Mouse (Mus musculus) heart, embryonic 13.5 days (tissue): ENCODE results near the gene Ttll5. TPM values are rescaled to one million over a fixed set of nuclear protein-coding genes. Genes with fewer than 3 reads are reported as not detected.

Experiments used
- ATAC-seq: fragments of 200-750 bp; cut with Nextera tagmentation; 2 replicates; pipeline ENCODE4 v1.8.0; 2017; ENCODE audit warnings: moderate TSS enrichment; ENCODE audit not compliant: insufficient number of reproducible peaks, low FRiP score, low TSS enrichment; ENCODE audit errors: extremely low read depth
- H3K27ac ChIP-seq: fragments of 300-500 bp; sonication (generic); replicated peaks from 2 replicates; pipeline ENCODE4 v1.5.1; 2015; ENCODE audit warnings: moderate library complexity, mild to moderate bottlenecking, inconsistent platforms
- H3K27me3 ChIP-seq: fragments of 300-500 bp; sonication (generic); replicated peaks from 2 replicates; pipeline ENCODE4 v1.6.1; 2015; ENCODE audit warnings: mild to moderate bottlenecking, inconsistent platforms
- H3K36me3 ChIP-seq: fragments of 300-500 bp; sonication (generic); 2 replicates; pipeline ENCODE4 v1.6.1; 2015; ENCODE audit warnings: mild to moderate bottlenecking, inconsistent platforms
- H3K4me1 ChIP-seq: fragments of 300-500 bp; sonication (generic); 2 replicates; pipeline ENCODE4 v1.6.1; 2015; ENCODE audit warnings: inconsistent platforms
- H3K4me2 ChIP-seq: fragments of 300-500 bp; sonication (generic); 2 replicates; pipeline ENCODE4 v1.6.1; 2015; ENCODE audit warnings: inconsistent platforms, mild to moderate bottlenecking, moderate library complexity
- H3K4me3 ChIP-seq: fragments of 300-500 bp; sonication (generic); 2 replicates; pipeline ENCODE4 v1.5.1; 2015; ENCODE audit warnings: moderate library complexity, mild to moderate bottlenecking, inconsistent platforms
- H3K9ac ChIP-seq: fragments of 300-500 bp; sonication (generic); 2 replicates; pipeline ENCODE4 v1.6.1; 2015; ENCODE audit warnings: inconsistent platforms, mild to moderate bottlenecking, moderate library complexity
- H3K9me3 ChIP-seq: fragments of 300-500 bp; sonication (generic); 2 replicates; pipeline ENCODE4 v1.6.1; 2016; ENCODE audit warnings: inconsistent platforms
- WGBS: fragments of 180-500 bp; shearing (Covaris S2); methylation state at CpG from one replicate; pipeline ENCODE4 v1.1.7; 2015; ENCODE audit warnings: mixed read lengths; 5-methylcytosine and 5-hydroxymethylcytosine counted together
- polyA plus RNA-seq: library from polyadenylated mRNA; unstranded; fragments of >200 nt; fragmentation: Nextera tagmentation; extraction: Ambion mirVana; gene quantifications from 2 replicates; pipeline ENCODE4 v1.2.1, GENCODE M21; 2015

The Ttll5 gene
- polyA plus RNA-seq, 1 experiment from 2014 or later, result 10.2 TPM

DNA sequence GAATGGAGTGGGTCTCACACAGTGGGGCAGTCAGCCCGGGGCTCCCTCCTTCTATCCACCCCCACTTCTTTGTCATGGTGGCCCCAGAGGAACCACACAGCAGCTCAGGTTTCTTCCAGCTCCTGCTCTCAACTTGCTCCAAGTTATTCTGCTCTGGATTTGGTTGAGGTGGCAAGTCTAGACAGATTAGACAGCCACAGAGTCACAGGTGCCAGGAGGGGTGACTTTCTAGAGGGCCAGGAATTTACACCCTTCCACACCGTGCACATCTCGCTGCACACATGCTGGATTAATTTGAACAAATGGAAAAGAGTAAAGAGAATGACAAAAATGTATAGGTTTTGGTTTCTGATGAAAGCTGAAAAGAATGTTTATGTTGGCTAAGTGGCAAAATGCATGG lies 276.3 kb downstream of the Ttll5 start:
- no peak overlapping the region for H3K4me3 ChIP-seq
- H3K36me3 ChIP-seq, result peaks cover 20% of the 10 kb centered on the region
- H3K27me3 ChIP-seq, result no peaks in the 10 kb centered on the region
- no peak overlapping the region for H3K4me2 ChIP-seq
- H3K27ac ChIP-seq, result peak overlapping the region; percentile 67
- whole genome bisulfite sequencing, result 66% methylated on average over 3 of the region's 3 CpGs
- peak overlapping the region; percentile 54; the same call in 1 of the 2 replicates for H3K9ac ChIP-seq
- no peaks in the 10 kb centered on the region for H3K9me3 ChIP-seq
- H3K4me1 ChIP-seq, result peaks cover 72% of the 10 kb centered on the region
- no peak for ATAC-seq

GRCm38 (mm10) chr12:86102686-86103085 lies 278.2 kb downstream of the Ttll5 start:
- no peak for ATAC-seq
- Histone ChIP-seq H3K4me2 (no peak overlapping the region), H3K36me3 (peaks cover 13% of the 10 kb centered on the region), H3K27me3 (no peaks in the 10 kb centered on the region), H3K9ac (0 out of 2 replicates have a peak overlapping the region, but pooled peaks have one; percentile 28), H3K4me3 (no peak overlapping the region), H3K27ac (peak overlapping the region; percentile 99), H3K4me1 (peaks cover 71% of the 10 kb centered on the region), H3K9me3 (no peaks in the 10 kb centered on the region)
- 71% methylated on average over 8 of the region's 8 CpGs for WGBS

GRCm38 (mm10) chr12:86103391-86103790 lies 278.9 kb downstream of the Ttll5 start:
- Histone ChIP-seq H3K4me2 (no peak overlapping the region), H3K36me3 (peaks cover 17% of the 10 kb centered on the region), H3K9ac (peak overlapping the region; percentile 61), H3K4me1 (peaks cover 64% of the 10 kb centered on the region), H3K9me3 (no peaks in the 10 kb centered on the region), H3K27me3 (no peaks in the 10 kb centered on the region), H3K27ac (peak overlapping the region; percentile 99), H3K4me3 (no peak overlapping the region)
- no peak for ATAC-seq
- WGBS, result 52% methylated on average over 11 of the region's 11 CpGs

DNA sequence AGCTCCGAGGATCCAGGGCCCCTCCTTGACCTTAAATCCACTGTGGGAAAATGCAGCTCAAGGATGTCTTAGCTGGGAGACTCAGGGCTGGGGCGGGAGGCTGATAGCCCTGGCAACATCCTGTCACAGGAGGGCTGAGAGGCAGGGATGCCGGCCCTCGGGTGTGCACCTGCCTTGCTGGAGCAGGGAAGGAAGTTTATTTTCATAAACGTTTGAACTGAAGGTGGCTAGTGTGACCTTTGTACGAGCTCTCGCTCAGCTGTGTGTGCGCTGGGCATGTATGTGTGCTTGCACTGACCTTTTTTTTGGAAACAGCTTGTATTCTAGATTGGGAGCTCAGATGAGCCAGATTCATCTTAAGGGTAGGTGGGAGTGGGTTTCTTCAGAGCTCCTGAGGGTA lies 279.4 kb downstream of the Ttll5 start:
- peak overlapping the region; percentile 61 for H3K9ac ChIP-seq
- 30% methylated on average over 8 of the region's 8 CpGs for WGBS
- H3K4me1 ChIP-seq, result peaks cover 61% of the 10 kb centered on the region

DNA sequence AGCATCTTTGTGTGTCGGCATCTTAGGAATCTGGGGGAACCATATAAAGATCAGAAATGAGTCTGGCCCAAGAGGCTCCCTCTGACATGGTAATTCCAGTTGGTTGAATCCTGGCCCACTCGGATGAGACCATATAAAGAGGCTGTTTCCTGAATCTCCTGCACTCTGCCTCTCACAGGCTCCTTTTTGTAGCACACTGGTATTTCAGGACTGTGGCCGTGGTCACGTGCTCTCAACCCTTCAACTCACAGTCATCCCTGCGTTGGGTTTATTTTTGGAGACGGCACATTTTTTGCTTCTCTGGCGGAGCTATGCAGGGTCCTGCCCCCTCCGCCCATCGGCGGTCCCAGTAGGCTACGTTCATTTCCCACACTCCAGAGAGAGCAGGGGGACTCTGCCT lies 279.8 kb downstream of the Ttll5 start:
- Histone ChIP-seq H3K4me1 (peaks cover 63% of the 10 kb centered on the region), H3K4me2 (peak overlapping the region; percentile 34)
- ATAC-seq, result peak; percentile 43; the same call in 1 of the 2 replicates

More for the DNA sequence above, 279.4 kb downstream of the Ttll5 start:
- H3K27me3 ChIP-seq, result no peaks in the 10 kb centered on the region
- peak overlapping the region; percentile 34 for H3K4me2 ChIP-seq
- peaks cover 19% of the 10 kb centered on the region for H3K36me3 ChIP-seq
- no peak overlapping the region for H3K4me3 ChIP-seq
- ATAC-seq, result no peak
- H3K9me3 ChIP-seq, result no peaks in the 10 kb centered on the region
- peak overlapping the region; percentile 99 for H3K27ac ChIP-seq

DNA sequence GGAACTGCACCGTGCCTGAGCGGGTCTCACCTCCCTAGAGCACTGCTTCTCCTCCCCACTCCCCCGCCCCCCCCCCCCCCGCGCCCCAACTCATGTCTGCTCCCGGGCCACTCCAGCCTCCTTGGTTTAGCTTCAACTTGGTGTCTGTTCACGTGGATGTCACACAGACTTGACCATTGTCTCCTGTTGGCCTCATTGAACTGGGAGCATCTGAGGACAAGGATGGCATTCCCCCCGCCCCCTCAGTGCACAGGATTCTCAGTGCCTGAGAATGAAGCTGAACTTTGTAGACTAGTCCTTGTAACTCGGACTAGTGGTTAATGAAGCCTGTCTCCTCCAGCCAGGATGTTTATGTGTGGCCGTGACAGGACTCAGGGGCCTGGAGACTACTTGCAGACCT lies 281.1 kb downstream of the Ttll5 start:
- Histone ChIP-seq H3K9me3 (no peaks in the 10 kb centered on the region), H3K36me3 (peaks cover 15% of the 10 kb centered on the region), H3K4me2 (no peak overlapping the region), H3K4me3 (no peak overlapping the region), H3K27me3 (no peaks in the 10 kb centered on the region), H3K4me1 (peaks cover 64% of the 10 kb centered on the region), H3K27ac (peak overlapping the region; percentile 99), H3K9ac (peak overlapping the region; percentile 30; the same call in 1 of the 2 replicates)
- no peak for ATAC-seq
- 56% methylated on average over 10 of the region's 10 CpGs for WGBS

More for the DNA sequence above, 279.8 kb downstream of the Ttll5 start:
- Histone ChIP-seq H3K9ac (peak overlapping the region; percentile 61), H3K4me3 (no peak overlapping the region), H3K27me3 (no peaks in the 10 kb centered on the region), H3K36me3 (peaks cover 18% of the 10 kb centered on the region), H3K27ac (peak overlapping the region; percentile 99), H3K9me3 (no peaks in the 10 kb centered on the region)
- 28% methylated on average over 11 of the region's 11 CpGs for WGBS

DNA sequence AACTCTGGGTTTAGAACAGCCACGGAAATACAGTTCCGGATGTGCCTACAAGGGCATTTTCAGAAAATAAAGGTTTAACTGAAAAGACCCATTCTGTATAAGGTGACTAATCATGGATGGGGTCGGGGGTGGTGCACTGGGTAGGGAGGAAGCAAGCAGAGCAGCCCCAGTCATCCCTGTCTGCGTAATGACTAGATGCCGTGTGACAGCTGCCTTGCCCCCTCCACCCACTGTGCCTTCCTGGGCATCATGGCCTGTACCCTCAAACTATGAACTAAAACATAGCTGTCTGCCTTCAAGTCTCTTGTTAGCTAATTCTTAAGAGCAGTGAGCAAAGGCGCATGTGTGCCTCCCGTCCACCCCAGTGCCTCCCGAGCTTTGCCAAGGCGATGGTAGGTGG lies 281.6 kb downstream of the Ttll5 start:
- Histone ChIP-seq H3K9me3 (no peaks in the 10 kb centered on the region), H3K4me1 (peaks cover 59% of the 10 kb centered on the region), H3K9ac (no peak overlapping the region), H3K4me3 (no peak overlapping the region), H3K27me3 (no peaks in the 10 kb centered on the region), H3K4me2 (no peak overlapping the region), H3K27ac (no peak overlapping the region), H3K36me3 (peaks cover 18% of the 10 kb centered on the region)
- ATAC-seq, result no peak
- WGBS, result 83% methylated on average over 9 of the region's 9 CpGs

DNA sequence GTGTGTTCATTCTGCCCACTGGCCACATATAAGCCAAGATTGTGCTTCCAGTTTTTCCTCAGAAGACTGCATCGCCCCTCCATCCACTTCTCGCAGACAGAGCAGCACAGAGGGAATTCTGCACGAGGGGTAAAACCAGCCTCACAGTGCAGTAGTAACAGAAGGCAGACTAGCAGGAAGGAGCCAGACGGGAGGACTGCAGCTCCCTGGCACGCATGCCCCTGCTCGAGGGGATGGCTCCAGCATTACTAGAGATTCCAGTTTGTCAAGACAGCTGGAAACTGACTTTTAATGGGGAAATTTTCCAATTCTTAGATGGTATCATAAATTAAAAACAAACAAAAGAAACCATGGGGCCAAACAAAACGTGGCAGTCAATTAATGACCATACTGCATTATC lies 283.2 kb downstream of the Ttll5 start:
- no peak for ATAC-seq
- Histone ChIP-seq H3K36me3 (peaks cover 25% of the 10 kb centered on the region), H3K4me2 (no peak overlapping the region), H3K4me3 (no peak overlapping the region), H3K4me1 (peaks cover 43% of the 10 kb centered on the region), H3K27ac (no peak overlapping the region), H3K9me3 (no peaks in the 10 kb centered on the region), H3K27me3 (no peaks in the 10 kb centered on the region), H3K9ac (no peak overlapping the region)
- 80% methylated on average over 7 of the region's 7 CpGs for WGBS

GRCm38 (mm10) chr12:86109531-86109930 lies 285.1 kb downstream of the Ttll5 start:
- H3K27me3 ChIP-seq, result no peaks in the 10 kb centered on the region
- no peak for ATAC-seq
- H3K4me2 ChIP-seq, result no peak overlapping the region
- H3K4me1 ChIP-seq, result peaks cover 24% of the 10 kb centered on the region
- WGBS, result 79% methylated on average over 4 of the region's 4 CpGs
- H3K4me3 ChIP-seq, result no peak overlapping the region
- H3K27ac ChIP-seq, result peak overlapping the region; percentile 17; the same call in 1 of the 2 replicates
- no peak overlapping the region for H3K9ac ChIP-seq
- H3K9me3 ChIP-seq, result no peaks in the 10 kb centered on the region
- peaks cover 35% of the 10 kb centered on the region for H3K36me3 ChIP-seq

DNA sequence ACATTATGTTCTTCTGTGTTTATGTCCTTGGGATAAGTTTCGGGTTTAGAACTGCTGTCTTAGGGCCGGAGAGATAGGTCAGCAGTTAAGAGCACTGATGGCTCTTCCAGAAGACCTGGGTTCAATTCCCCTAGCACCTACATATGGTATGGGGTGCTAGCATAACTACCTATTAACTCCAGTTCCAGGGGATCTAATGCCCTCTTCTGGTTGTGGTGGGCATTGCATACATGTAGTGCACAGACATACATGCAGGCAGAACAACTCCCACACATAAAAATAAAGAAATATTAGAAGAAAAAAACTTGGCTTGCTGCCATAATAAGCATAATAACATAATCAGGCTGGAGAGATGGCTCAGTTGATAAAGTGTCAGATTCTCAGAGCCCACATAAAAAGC lies 286.2 kb downstream of the Ttll5 start:
- no peak overlapping the region for H3K9ac ChIP-seq
- H3K4me3 ChIP-seq, result no peak overlapping the region
- H3K9me3 ChIP-seq, result no peaks in the 10 kb centered on the region
- WGBS, result 85% methylated on average over 2 of the region's 2 CpGs
- no peak for ATAC-seq
- H3K36me3 ChIP-seq, result peaks cover 40% of the 10 kb centered on the region
- H3K4me1 ChIP-seq, result peaks cover 13% of the 10 kb centered on the region
- no peak overlapping the region for H3K27ac ChIP-seq
- H3K4me2 ChIP-seq, result no peak overlapping the region
- H3K27me3 ChIP-seq, result no peaks in the 10 kb centered on the region
